Mouse (Mus musculus) spleen, adult 2 months (tissue): ENCODE data around the gene Slc22a5.
"Not testable (repeated sequence)": the region's sequence is repeated elsewhere in the genome, so short reads cannot be mapped to it uniquely, and the experiment has no call there.

ENCODE experiments used
- CTCF ChIP-seq: fragments of 200-500 bp; IDR thresholded peaks from 2 replicates; pipeline ENCODE4 v1.5.1; 2011; ENCODE audit warnings: mild to moderate bottlenecking, inconsistent platforms; ENCODE audit not compliant: insufficient read depth, insufficient read length, insufficient replicate concordance; ENCODE audit errors: extremely low read depth
- POLR2A ChIP-seq: fragments of 200-500 bp; IDR thresholded peaks from 2 replicates; pipeline ENCODE4 v1.6.1; 2011; ENCODE audit warnings: low read depth, low read length, inconsistent platforms

- TF ChIP-seq POLR2A, CTCF: not testable (repeated sequence)
These were observed 26.6 kb downstream of the Slc22a5 start for GRCm38 (mm10) chr11:53864724-53865310.
